Mouse (Mus musculus) ES-E14 (cell line): ENCODE measurements around the gene Ergic1.

Experiments used
- CHD2 ChIP-seq: IDR thresholded peaks from 2 replicates; pipeline ENCODE4 v1.6.1; 2014; ENCODE audit warnings: mild to moderate bottlenecking, low read depth, low read length, inconsistent platforms
- MAFK ChIP-seq: IDR thresholded peaks from 2 replicates; pipeline ENCODE4 v1.6.1; 2014; ENCODE audit warnings: mild to moderate bottlenecking, low read depth, low read length, inconsistent platforms; ENCODE audit not compliant: insufficient read depth
- ZNF384 ChIP-seq: IDR thresholded peaks from 2 replicates; pipeline ENCODE4 v1.6.1; 2012; ENCODE audit warnings: low read depth, low read length, inconsistent platforms

DNA sequence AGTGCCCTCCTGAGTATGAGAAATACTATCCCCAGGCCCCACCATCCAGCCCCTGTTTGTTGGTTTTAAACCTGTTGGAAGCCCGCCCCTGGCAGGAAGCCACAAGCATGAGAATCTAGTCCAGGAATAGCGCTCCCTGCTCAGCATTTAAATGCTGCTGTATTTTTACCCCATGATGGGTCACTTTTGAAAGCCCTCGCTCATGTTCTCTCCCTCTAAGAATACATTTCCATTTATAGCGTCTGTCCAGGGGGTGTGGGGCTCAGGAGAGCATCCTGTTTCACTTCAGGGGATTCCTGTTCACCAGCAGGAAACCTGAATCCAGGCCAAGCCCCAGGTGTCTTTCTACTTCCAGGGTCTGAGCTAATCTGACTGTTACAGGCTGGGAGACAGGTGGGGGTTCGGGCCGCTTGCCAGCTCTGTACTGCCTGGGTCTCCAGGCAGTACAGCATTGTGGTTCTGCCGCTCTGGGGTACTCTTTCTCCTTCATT lies 34.9 kb downstream of the Ergic1 start:
- no peak for TF ChIP-seq ZNF384
- TF ChIP-seq MAFK, result no peak
- TF ChIP-seq CHD2, result no peak
